Mouse (Mus musculus): Measurements from ENCODE around the gene Cks1b.

- no peak for TF ChIP-seq CTCF (IDR thresholded peaks at IDR 0.05; ENCODE audit: control insufficient read depth, insufficient read depth, insufficient replicate concordance, low read depth, low read length)
- TF ChIP-seq POLR2A (IDR thresholded peaks at IDR 0.05; ENCODE audit: control insufficient read depth, low read depth, low read length): no peak
Observed at GRCm38 (mm10) chr3:89384331-89385076, 33.7 kb downstream of the Cks1b start.

Data from testis, adult 2 months (tissue).